Mouse (Mus musculus): ENCODE data around the gene Cyb5b.

The Cyb5b gene

DNA sequence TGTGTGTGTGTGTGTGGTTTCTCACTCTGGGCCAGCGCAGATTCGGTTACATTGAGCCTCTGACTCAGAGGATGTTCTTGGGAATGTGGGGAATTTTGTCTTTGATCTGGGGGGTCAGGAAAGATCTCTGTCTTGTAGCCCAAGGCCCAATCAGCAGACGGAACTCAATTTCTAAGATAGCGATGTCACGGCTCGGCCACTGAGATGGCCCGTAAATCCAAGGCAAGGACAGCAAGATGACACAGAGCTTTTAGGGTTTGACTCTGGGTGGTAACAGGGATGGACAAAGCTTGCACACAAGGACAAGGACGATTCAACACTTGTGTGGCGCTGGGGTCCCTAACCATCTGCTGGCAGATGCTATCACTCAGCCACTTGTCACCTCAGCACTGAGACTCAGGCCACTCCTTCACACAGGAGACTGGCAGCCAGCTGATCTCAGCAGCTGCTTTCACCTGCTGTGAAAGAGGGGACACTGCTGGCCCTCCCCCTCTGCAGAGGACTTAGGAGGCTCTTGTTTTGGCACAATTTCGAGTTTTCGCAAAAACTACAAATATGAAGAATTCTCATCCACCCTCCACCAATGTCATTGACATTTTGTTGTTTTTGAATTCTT lies 76.7 kb downstream of the Cyb5b start:
- DNase-seq (ENCODE audit: low spot score) = no peak

DNA sequence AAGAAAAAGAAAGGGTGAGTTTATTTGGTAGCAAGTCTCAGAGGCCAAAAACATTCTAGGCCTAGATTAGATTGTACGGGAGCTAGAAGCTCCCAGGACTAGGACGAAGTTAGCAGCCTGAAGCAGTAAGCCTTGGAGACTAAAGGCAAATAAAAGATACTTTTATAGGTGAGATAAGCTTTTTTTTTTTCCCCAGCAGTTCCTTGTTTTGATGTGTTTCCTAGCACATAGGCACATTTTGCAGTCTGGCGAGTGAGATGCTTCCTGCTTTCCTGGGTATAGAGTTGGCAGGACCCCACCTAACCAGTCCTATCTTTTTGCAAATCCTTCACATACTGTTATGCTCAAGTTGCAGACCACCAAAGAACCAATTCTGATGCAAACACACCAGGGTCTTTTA lies 82.8 kb downstream of the Cyb5b start:
- no peak for DNase-seq (ENCODE audit: low spot score)

DNA sequence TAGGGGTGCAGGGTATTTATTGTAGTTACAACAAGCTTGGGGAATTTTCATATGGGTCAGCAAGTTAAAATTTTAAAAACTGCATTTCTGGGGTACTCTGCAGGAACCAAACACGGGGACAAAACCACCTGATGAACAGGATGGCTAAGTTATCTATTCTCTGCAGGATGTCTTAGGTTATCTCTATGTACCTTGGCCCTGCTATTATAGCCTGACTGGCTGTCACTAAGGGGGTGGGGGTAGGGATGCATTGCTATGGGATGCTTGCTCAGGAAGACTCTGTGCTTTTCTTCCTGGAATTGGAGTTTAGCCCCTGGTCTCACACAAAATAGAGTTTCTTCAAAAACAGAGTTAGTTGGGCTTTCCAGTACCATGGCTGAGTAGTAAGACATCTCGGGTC lies 83.3 kb downstream of the Cyb5b start:
- no peak for DNase-seq (ENCODE audit: low spot score)
